Mouse (Mus musculus) liver, embryonic 15.5 days (tissue): ENCODE results near the gene Tpbgl. TPM values are rescaled to one million over a fixed set of nuclear protein-coding genes. Genes with fewer than 3 reads are reported as not detected.

Experiments
- ATAC-seq: fragments of 200-750 bp; cut with Nextera tagmentation; 2 replicates; pipeline ENCODE4 v1.8.0; 2017; ENCODE audit warnings: moderate number of reproducible peaks, mild to moderate bottlenecking, moderate library complexity; ENCODE audit not compliant: insufficient read depth
- H3K27ac ChIP-seq: fragments of 300-500 bp; sonication (generic); replicated peaks from 2 replicates; pipeline ENCODE4 v1.5.1; 2015; ENCODE audit warnings: mild to moderate bottlenecking, inconsistent platforms
- H3K27me3 ChIP-seq: fragments of 300-500 bp; sonication (generic); 2 replicates; pipeline ENCODE4 v1.6.1; 2015; ENCODE audit warnings: mild to moderate bottlenecking, inconsistent platforms
- H3K36me3 ChIP-seq: fragments of 300-500 bp; sonication (generic); replicated peaks from 2 replicates; pipeline ENCODE4 v1.6.1; 2015; ENCODE audit warnings: moderate library complexity, mild to moderate bottlenecking, inconsistent platforms
- H3K4me1 ChIP-seq: fragments of 300-500 bp; sonication (generic); replicated peaks from 2 replicates; pipeline ENCODE4 v1.6.1; 2015; ENCODE audit warnings: inconsistent platforms
- H3K4me2 ChIP-seq: fragments of 300-500 bp; sonication (generic); 2 replicates; pipeline ENCODE4 v1.6.1; 2015; ENCODE audit warnings: moderate library complexity, mild to moderate bottlenecking, inconsistent platforms
- H3K4me3 ChIP-seq: fragments of 300-500 bp; sonication (generic); replicated peaks from 2 replicates; pipeline ENCODE4 v1.5.1; 2015; ENCODE audit warnings: mild to moderate bottlenecking, inconsistent platforms
- H3K9ac ChIP-seq: fragments of 300-500 bp; sonication (generic); 2 replicates; pipeline ENCODE4 v1.6.1; 2015; ENCODE audit warnings: moderate library complexity, mild to moderate bottlenecking, inconsistent platforms
- H3K9me3 ChIP-seq: fragments of 300-500 bp; sonication (generic); replicated peaks from 2 replicates; pipeline ENCODE4 v1.6.1; 2016; ENCODE audit warnings: inconsistent platforms
- WGBS: fragments of 180-500 bp; shearing (Covaris S2); methylation state at CpG from one replicate; pipeline ENCODE4 v1.1.7; 2015; ENCODE audit warnings: mixed read lengths; ENCODE audit not compliant: insufficient replicate concordance; 5-methylcytosine and 5-hydroxymethylcytosine counted together
- polyA plus RNA-seq: library from polyadenylated mRNA; unstranded; fragments of >200 nt; fragmentation: Nextera tagmentation; extraction: Ambion mirVana; gene quantifications from 2 replicates; pipeline ENCODE4 v1.2.1, GENCODE M21; 2015

Tpbgl gene
- polyA plus RNA-seq, 1 experiment from 2014 or later, result 0.41 TPM

GRCm38 (mm10) chr7:99579491-99580190, 47.3 kb downstream of the Tpbgl start:
- Histone ChIP-seq H3K27ac (no peak overlapping the region), H3K36me3 (peaks cover 13% of the 10 kb centered on the region; the same call in 1 of the 2 replicates), H3K9me3 (no peaks in the 10 kb centered on the region), H3K4me3 (no peak overlapping the region), H3K4me2 (no peak overlapping the region), H3K27me3 (no peaks in the 10 kb centered on the region), H3K4me1 (peaks cover 14% of the 10 kb centered on the region), H3K9ac (no peak overlapping the region)
- 52% methylated on average over 16 of the region's 16 CpGs for WGBS
- no peak for ATAC-seq

- no peak overlapping the region for H3K9ac ChIP-seq
- no peak overlapping the region for H3K4me3 ChIP-seq
- H3K27me3 ChIP-seq, result no peaks in the 10 kb centered on the region
- no peaks in the 10 kb centered on the region for H3K9me3 ChIP-seq
- H3K4me1 ChIP-seq, result peaks cover 7% of the 10 kb centered on the region
- H3K36me3 ChIP-seq, result 0 out of 2 replicates have a peak, but pooled peaks cover 3% of the 10 kb centered on the region
- no peak for ATAC-seq
- no peak overlapping the region for H3K27ac ChIP-seq
- H3K4me2 ChIP-seq, result no peak overlapping the region
- WGBS, result 58% methylated on average over 3 of the region's 3 CpGs
Observed at GRCm38 (mm10) chr7:99578246-99578645, 48.7 kb downstream of the Tpbgl start.

Other genes with a start within 250 kb of the Tpbgl start
- 1.9 and 2.1 TPM in 2 replicates for gene Gdpd5, start 245.7 kb downstream of the Tpbgl start, polyA plus RNA-seq
- gene Klhl35, start 161.1 kb downstream of the Tpbgl start, polyA plus RNA-seq, result 0.06 and 0.09 TPM in 2 replicates
- 380 and 449 TPM in 2 replicates for gene Rps3, start 143.4 kb downstream of the Tpbgl start, polyA plus RNA-seq
- 97.2 and 101 TPM in 2 replicates for gene Arrb1, start 91.6 kb downstream of the Tpbgl start, polyA plus RNA-seq
- gene Slco2b1, start 84.2 kb upstream of the Tpbgl start, polyA plus RNA-seq, result 0.18 and 0.31 TPM in 2 replicates
- not detected in 2 replicates for gene Olfr520, start 103.2 kb upstream of the Tpbgl start, polyA plus RNA-seq
- gene Olfr521, start 136.4 kb upstream of the Tpbgl start, polyA plus RNA-seq, result not detected in 2 replicates
- gene Neu3, start 201.3 kb upstream of the Tpbgl start, polyA plus RNA-seq, result 4.9 and 5.4 TPM in 2 replicates
- not detected in 2 replicates for gene Xrra1, start 232.0 kb upstream of the Tpbgl start, polyA plus RNA-seq
- 169 and 193 TPM in 2 replicates for gene Spcs2, start 236.4 kb upstream of the Tpbgl start, polyA plus RNA-seq